Mouse (Mus musculus): ENCODE results near the gene Pcdh15. TPM values are rescaled to one million over a fixed set of nuclear protein-coding genes. Genes with fewer than 3 reads are reported as not detected.

The Pcdh15 gene
- total and polyA plus RNA-seq, 3 experiments, result not detected

- Histone ChIP-seq H3K36me3 (ENCODE audit: control insufficient read depth in 1 of 2, insufficient read depth in 2 of 2, low read length in 2 of 2) (no peaks in the 10 kb centered on the region), H3K79me2 (ENCODE audit: control insufficient read depth, insufficient read depth, low read length, poor library complexity) (no peaks in the 10 kb centered on the region), H3K9ac (ENCODE audit: control insufficient read depth, low read depth, low read length, poor library complexity, severe bottlenecking) (no peak overlapping the region), H3K4me1 (ENCODE audit: control insufficient read depth in 1 of 2, insufficient read depth in 2 of 2, low read length in 2 of 2) (no peaks in the 10 kb centered on the region), H3K27ac (ENCODE audit: control insufficient read depth, low read depth, low read length) (no peak overlapping the region), H3K27me3 (ENCODE audit: control insufficient read depth in 1 of 2, insufficient read depth in 2 of 2, low read length in 2 of 2) (no peaks in the 10 kb centered on the region), H3K4me3 (ENCODE audit: control insufficient read depth in 1 of 2, insufficient read depth in 1 of 2, low read depth in 2 of 2, low read length in 2 of 2) (no peak overlapping the region), H3K9me3 (replicated peaks; ENCODE audit: insufficient read depth, low read length) (no peaks in the 10 kb centered on the region)
- DNase-seq (ENCODE audit: low read depth, low spot score), result no peak
- TF ChIP-seq KAT2A (conservative IDR thresholded peaks at IDR 0.05; ENCODE audit: low read depth, low read length), result no peak
These were observed 1537.9 kb downstream of the Pcdh15 start for GRCm38 (mm10) chr10:74637040-74637439.

- Histone ChIP-seq H3K4me1 (ENCODE audit: control insufficient read depth in 1 of 2, insufficient read depth in 2 of 2, low read length in 2 of 2) (no peaks in the 10 kb centered on the region), H3K9ac (ENCODE audit: control insufficient read depth, low read depth, low read length, poor library complexity, severe bottlenecking) (no peak overlapping the region), H3K9me3 (replicated peaks; ENCODE audit: insufficient read depth, low read length) (no peaks in the 10 kb centered on the region), H3K27ac (ENCODE audit: control insufficient read depth, low read depth, low read length) (no peak overlapping the region), H3K4me3 (ENCODE audit: control insufficient read depth in 1 of 2, insufficient read depth in 1 of 2, low read depth in 2 of 2, low read length in 2 of 2) (no peak overlapping the region), H3K79me2 (ENCODE audit: control insufficient read depth, insufficient read depth, low read length, poor library complexity) (no peaks in the 10 kb centered on the region), H3K27me3 (ENCODE audit: control insufficient read depth in 1 of 2, insufficient read depth in 2 of 2, low read length in 2 of 2) (no peaks in the 10 kb centered on the region), H3K36me3 (ENCODE audit: control insufficient read depth in 1 of 2, insufficient read depth in 2 of 2, low read length in 2 of 2) (no peaks in the 10 kb centered on the region)
- TF ChIP-seq CTCF (IDR thresholded peaks at IDR 0.05 in 2 of 3, conservative IDR thresholded peaks at IDR 0.05 in 1 of 3; ENCODE audit: control insufficient read depth in 1 of 3, insufficient read depth in 1 of 3, low read depth in 2 of 3, low read length in 3 of 3, poor library complexity in 1 of 3, severe bottlenecking in 1 of 3) (peak; percentile 21 to 64 (median 39)), MXI1 (IDR thresholded peaks at IDR 0.05; ENCODE audit: low read depth, low read length) (no peak), TCF12 (IDR thresholded peaks at IDR 0.05; ENCODE audit: low read depth, low read length) (no peak), GATA1 (IDR thresholded peaks at IDR 0.05; ENCODE audit: low read depth, low read length) (no peak), SMC3 (IDR thresholded peaks at IDR 0.05; ENCODE audit: low read depth, low read length) (peak; percentile 28), MEF2A (IDR thresholded peaks at IDR 0.05; ENCODE audit: extremely low read depth, insufficient replicate concordance, low read depth, low read length, poor library complexity, severe bottlenecking) (no peak), ELF1 (IDR thresholded peaks at IDR 0.05; ENCODE audit: low read depth, low read length) (no peak), MYB (IDR thresholded peaks at IDR 0.05; ENCODE audit: low read depth, low read length) (no peak), TAL1 (IDR thresholded peaks at IDR 0.05; ENCODE audit: low read length) (no peak), JUND (IDR thresholded peaks at IDR 0.05; ENCODE audit: low read depth, low read length) (no peak)
- peak; percentile 21 for DNase-seq (ENCODE audit: low read depth, low spot score)
These were observed 1543.0 kb downstream of the Pcdh15 start for GRCm38 (mm10) chr10:74642125-74642524.

DNA sequence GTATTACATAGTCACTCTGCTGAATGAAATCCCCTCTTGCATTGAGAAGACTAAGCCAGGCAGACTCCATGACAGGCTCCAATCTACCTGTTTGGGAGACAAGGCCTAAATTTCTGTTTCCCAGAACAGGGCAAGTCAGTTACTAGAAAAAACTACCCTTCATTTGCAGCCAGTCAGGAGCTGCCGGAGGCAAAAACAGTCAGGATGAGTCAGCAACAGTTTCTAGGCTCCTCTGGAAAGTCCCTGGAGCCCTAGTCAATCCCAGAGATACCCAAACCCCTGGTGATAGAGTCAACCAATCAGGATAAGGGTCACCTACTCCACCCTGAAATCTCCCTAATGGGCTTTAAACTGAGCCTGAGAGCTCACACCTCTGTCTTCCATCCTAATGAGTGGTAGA, 1564.0 kb downstream of the Pcdh15 start:
- Histone ChIP-seq H3K4me3 (ENCODE audit: control insufficient read depth in 1 of 2, insufficient read depth in 1 of 2, low read depth in 2 of 2, low read length in 2 of 2) (no peak overlapping the region), H3K4me1 (ENCODE audit: control insufficient read depth in 1 of 2, insufficient read depth in 2 of 2, low read length in 2 of 2) (no peaks in the 10 kb centered on the region), H3K9me3 (replicated peaks; ENCODE audit: insufficient read depth, low read length) (no peaks in the 10 kb centered on the region), H3K36me3 (ENCODE audit: control insufficient read depth in 1 of 2, insufficient read depth in 2 of 2, low read length in 2 of 2) (no peaks in the 10 kb centered on the region), H3K9ac (ENCODE audit: control insufficient read depth, low read depth, low read length, poor library complexity, severe bottlenecking) (no peak overlapping the region), H3K27ac (ENCODE audit: control insufficient read depth, low read depth, low read length) (no peak overlapping the region), H3K27me3 (ENCODE audit: control insufficient read depth in 1 of 2, insufficient read depth in 2 of 2, low read length in 2 of 2) (no peaks in the 10 kb centered on the region), H3K79me2 (ENCODE audit: control insufficient read depth, insufficient read depth, low read length, poor library complexity) (no peaks in the 10 kb centered on the region)
- TF ChIP-seq TCF12 (IDR thresholded peaks at IDR 0.05; ENCODE audit: low read depth, low read length) (no peak), JUND (IDR thresholded peaks at IDR 0.05; ENCODE audit: low read depth, low read length) (no peak), MYB (IDR thresholded peaks at IDR 0.05; ENCODE audit: low read depth, low read length) (no peak), ZNF384 (IDR thresholded peaks at IDR 0.05; ENCODE audit: low read depth, low read length) (no peak), GATA1 (IDR thresholded peaks at IDR 0.05; ENCODE audit: low read depth, low read length) (no peak)
- DNase-seq (ENCODE audit: low read depth, low spot score), result no peak

Measured in MEL (cell line).